Mouse (Mus musculus) limb, embryonic 12.5 days (tissue): Measurements from ENCODE around the gene Tmem104. TPM values are rescaled to one million over a fixed set of nuclear protein-coding genes. Genes with fewer than 3 reads are reported as not detected.
A peak's percentile ranks its signal among the peaks of the same experiment; 100 is the strongest.

Experiments
- ATAC-seq: fragments of 200-750 bp; cut with Nextera tagmentation; 2 replicates; pipeline ENCODE4 v1.8.0; 2017; ENCODE audit warnings: low read depth, moderate TSS enrichment; ENCODE audit not compliant: insufficient number of reproducible peaks, insufficient read depth, low FRiP score, low TSS enrichment
- H3K27ac ChIP-seq: fragments of 300-500 bp; sonication (generic); 2 replicates; pipeline ENCODE4 v1.5.1; 2016; ENCODE audit warnings: mild to moderate bottlenecking, moderate library complexity
- H3K27me3 ChIP-seq: fragments of 300-500 bp; sonication (generic); 2 replicates; pipeline ENCODE4 v1.6.1; 2016; ENCODE audit warnings: mild to moderate bottlenecking, moderate library complexity
- H3K36me3 ChIP-seq: fragments of 300-500 bp; sonication (generic); 2 replicates; pipeline ENCODE4 v1.6.1; 2016; ENCODE audit warnings: mild to moderate bottlenecking, moderate library complexity
- H3K4me1 ChIP-seq: fragments of 300-500 bp; sonication (generic); replicated peaks from 2 replicates; pipeline ENCODE4 v1.6.1; 2016
- H3K4me2 ChIP-seq: fragments of 300-500 bp; sonication (generic); 2 replicates; pipeline ENCODE4 v1.6.1; 2016; ENCODE audit warnings: mild to moderate bottlenecking, moderate library complexity
- H3K4me3 ChIP-seq: fragments of 300-500 bp; sonication (generic); replicated peaks from 2 replicates; pipeline ENCODE4 v1.5.1; 2016; ENCODE audit warnings: mild to moderate bottlenecking
- H3K9ac ChIP-seq: fragments of 300-500 bp; sonication (generic); replicated peaks from 2 replicates; pipeline ENCODE4 v1.6.1; 2016; ENCODE audit warnings: mild to moderate bottlenecking, moderate library complexity
- H3K9me3 ChIP-seq: fragments of 300-500 bp; sonication (generic); 2 replicates; pipeline ENCODE4 v1.6.1; 2016; ENCODE audit warnings: mild to moderate bottlenecking, moderate library complexity
- WGBS: fragments of 180-500 bp; shearing (Covaris S2); methylation state at CpG from one replicate; pipeline ENCODE4 v1.1.7; 2016; 5-methylcytosine and 5-hydroxymethylcytosine counted together
- polyA plus RNA-seq: library from polyadenylated mRNA; unstranded; fragments of >200 nt; fragmentation: Nextera tagmentation; extraction: Ambion mirVana; gene quantifications from 2 replicates; pipeline ENCODE4 v1.2.1, GENCODE M21; 2016

Tmem104 gene
- polyA plus RNA-seq, 1 experiment from 2014 or later: 5.8 TPM

DNA sequence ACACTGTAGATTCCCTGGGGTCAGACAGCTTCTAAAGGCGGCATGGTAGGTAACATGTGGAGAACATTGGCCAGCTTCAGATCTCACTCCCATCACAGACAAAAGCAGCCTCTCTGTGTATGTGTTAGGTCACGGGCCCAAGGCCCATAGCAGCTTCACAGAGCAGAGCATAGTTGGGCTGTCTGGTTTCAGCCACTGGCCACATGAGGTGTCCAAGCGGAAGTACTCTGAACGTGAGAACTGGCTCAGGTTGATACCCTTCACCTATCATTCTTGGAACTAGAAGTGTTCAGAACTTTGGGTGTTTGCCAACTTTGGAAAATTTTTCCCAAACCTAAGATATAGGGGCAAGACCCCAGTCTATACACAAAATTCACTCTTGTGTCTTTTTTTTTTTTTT is 17.9 kb upstream of the Tmem104 start:
- H3K4me3 ChIP-seq: no peak overlapping the region
- H3K27me3 ChIP-seq: peaks cover 44% of the 10 kb centered on the region
- H3K4me2 ChIP-seq: no peak overlapping the region
- H3K27ac ChIP-seq: no peak overlapping the region
- no peaks in the 10 kb centered on the region for H3K9me3 ChIP-seq
- no peak overlapping the region for H3K9ac ChIP-seq
- WGBS: 91% methylated on average over 4 of the region's 4 CpGs
- ATAC-seq: no peak
- peaks cover 50% of the 10 kb centered on the region for H3K4me1 ChIP-seq
- H3K36me3 ChIP-seq: no peaks in the 10 kb centered on the region

DNA sequence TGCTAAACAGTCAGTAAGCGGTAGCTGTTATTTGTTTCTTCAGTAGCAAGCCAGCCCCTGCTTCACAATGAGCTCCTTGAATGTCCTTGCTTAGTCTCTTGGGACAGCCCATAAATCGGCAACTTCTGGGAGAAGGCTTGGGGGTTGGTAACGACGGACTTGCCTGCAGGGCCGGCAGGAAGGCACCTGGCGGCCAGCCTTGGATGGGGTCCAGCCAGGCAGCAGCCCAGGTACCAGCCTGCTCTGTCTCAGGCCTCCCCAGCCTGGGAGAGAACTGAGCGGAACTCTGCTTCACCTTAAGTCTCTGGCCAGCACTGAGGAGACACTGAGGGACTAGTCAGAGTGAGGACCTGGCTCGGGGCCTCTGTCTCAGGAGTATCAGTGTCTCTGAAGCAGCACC is 16.2 kb upstream of the Tmem104 start:
- ATAC-seq: no peak
- no peak overlapping the region for H3K9ac ChIP-seq
- H3K27me3 ChIP-seq: peaks cover 38% of the 10 kb centered on the region
- no peak overlapping the region; the same call in 1 of the 2 replicates for H3K4me2 ChIP-seq
- H3K4me1 ChIP-seq: peaks cover 56% of the 10 kb centered on the region
- H3K9me3 ChIP-seq: no peaks in the 10 kb centered on the region
- H3K27ac ChIP-seq: peak overlapping the region; percentile 50; the same call in 1 of the 2 replicates
- 16% methylated on average over 8 of the region's 8 CpGs for WGBS
- no peaks in the 10 kb centered on the region for H3K36me3 ChIP-seq
- no peak overlapping the region for H3K4me3 ChIP-seq

DNA sequence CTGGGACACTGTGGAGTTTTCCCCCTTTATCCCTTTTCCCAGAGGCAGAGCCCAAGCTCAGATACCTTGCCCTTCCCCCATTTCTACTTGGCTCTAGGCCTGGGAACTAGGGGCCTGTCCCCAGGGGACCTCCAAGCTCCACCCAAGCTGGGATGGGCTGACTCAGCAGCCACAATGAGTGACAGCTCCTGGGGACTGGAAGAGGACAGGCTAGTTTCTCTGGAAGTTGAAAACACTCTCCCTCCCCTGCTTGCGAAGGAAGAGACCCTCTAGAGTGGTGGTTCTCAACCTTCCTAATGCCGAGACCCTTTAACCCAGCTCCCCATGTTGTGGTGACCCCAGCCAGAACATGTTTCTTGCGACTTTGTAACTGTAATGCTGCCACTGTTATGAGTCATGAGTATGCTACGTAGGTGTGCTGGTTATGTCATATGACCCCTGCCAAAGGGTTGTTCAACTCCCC is 14.4 kb upstream of the Tmem104 start:
- no peak overlapping the region for H3K4me3 ChIP-seq

DNA sequence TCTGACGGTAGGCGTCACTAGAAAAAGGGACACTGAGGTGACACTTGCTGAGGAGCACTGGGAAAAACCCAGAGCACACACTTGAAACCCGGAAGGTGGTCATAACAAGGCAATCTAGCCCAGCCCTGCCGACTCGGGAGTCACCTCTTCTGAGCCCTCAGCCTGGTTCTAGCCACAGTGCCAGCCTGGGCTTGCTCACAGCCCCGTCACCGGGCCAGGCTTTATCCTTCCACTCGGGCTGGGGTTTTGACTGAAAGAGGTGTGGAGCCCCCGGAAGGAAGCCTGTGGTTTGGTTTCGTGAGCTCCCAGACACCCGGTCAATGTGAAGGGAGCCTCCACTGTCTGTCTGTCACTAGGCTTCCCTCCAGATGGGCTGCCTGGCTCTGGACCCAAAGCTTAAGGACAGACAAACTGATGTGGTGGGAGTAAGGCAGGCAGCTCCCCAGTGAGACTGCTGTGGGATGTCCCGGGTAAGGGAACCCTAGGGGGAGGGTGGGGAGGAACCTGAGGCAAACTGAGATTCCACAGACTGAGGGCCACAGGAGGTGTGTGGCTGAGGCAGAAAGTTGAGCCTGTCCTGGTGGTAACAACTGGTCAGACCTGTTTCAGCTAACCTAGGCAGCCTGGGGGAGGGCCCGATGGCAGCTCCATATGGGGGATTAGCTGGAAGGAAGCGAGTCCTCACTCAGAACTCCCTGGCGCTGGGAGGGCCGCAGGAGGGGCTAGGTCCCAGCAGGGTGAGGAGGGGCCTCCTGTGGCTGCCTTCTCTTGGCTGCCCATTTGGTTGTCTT is 13.5 kb upstream of the Tmem104 start:
- ATAC-seq: no peak
- Histone ChIP-seq H3K9me3 (no peaks in the 10 kb centered on the region), H3K27ac (0 out of 2 replicates have a peak overlapping the region, but pooled peaks have one; percentile 1), H3K4me1 (peaks cover 77% of the 10 kb centered on the region), H3K36me3 (no peaks in the 10 kb centered on the region), H3K4me2 (peak overlapping the region; percentile 31; the same call in 1 of the 2 replicates), H3K4me3 (no peak overlapping the region), H3K27me3 (peaks cover 32% of the 10 kb centered on the region), H3K9ac (no peak overlapping the region; the same call in 1 of the 2 replicates)
- WGBS: 9% methylated on average over 16 of the region's 16 CpGs

More for the DNA sequence above, 14.4 kb upstream of the Tmem104 start:
- Histone ChIP-seq H3K27ac (no peak overlapping the region), H3K9ac (no peak overlapping the region), H3K4me2 (no peak overlapping the region), H3K9me3 (no peaks in the 10 kb centered on the region), H3K4me1 (peaks cover 71% of the 10 kb centered on the region), H3K36me3 (no peaks in the 10 kb centered on the region), H3K27me3 (peaks cover 32% of the 10 kb centered on the region)
- no peak for ATAC-seq
- 43% methylated on average over 4 of the region's 4 CpGs for WGBS

DNA sequence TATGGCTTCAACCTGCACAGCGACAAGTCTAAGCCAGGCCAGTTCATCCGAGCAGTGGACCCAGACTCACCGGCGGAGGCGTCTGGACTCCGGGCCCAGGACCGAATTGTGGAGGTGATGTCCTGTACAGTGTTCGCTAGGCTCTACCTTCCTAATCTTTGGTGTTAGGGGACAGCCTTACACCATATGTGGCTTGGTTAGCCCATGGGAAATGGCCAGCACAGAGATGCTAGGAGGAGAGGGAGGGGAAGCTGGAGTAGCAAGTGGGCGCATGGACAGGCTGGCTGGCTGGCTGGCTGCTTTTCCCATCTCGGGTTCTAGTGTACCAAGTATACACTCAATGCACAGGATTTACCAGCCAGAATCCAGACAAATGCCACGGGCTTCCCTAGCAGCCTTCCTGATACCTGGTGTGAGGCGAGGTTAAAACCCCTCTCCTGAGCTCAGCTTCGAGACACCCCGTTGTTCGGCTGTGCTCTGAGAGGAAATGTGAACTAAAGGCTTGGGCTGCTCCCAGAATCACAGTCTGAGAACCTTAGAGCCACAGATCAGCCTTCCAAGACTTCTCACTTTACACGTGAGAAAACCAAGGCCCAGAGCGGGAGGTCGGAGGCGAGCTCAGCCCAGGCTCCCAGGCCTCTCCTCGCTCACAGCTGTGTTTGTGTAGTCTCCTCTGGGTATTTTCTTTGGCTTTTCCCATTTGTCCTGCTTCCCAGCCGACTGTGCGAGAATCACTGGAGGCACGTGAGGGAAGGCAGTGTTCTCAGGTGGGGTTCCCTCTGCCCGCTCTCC is 10.7 kb upstream of the Tmem104 start:
- peaks cover 74% of the 10 kb centered on the region for H3K4me1 ChIP-seq
- 65% methylated on average over 24 of the region's 24 CpGs for WGBS
- no peaks in the 10 kb centered on the region for H3K36me3 ChIP-seq
- ATAC-seq: no peak
- H3K9ac ChIP-seq: no peak overlapping the region
- peaks cover 32% of the 10 kb centered on the region for H3K27me3 ChIP-seq
- H3K27ac ChIP-seq: peak overlapping the region; percentile 68
- H3K4me3 ChIP-seq: no peak overlapping the region
- H3K4me2 ChIP-seq: peak overlapping the region; percentile 11; the same call in 1 of the 2 replicates
- no peaks in the 10 kb centered on the region for H3K9me3 ChIP-seq

DNA sequence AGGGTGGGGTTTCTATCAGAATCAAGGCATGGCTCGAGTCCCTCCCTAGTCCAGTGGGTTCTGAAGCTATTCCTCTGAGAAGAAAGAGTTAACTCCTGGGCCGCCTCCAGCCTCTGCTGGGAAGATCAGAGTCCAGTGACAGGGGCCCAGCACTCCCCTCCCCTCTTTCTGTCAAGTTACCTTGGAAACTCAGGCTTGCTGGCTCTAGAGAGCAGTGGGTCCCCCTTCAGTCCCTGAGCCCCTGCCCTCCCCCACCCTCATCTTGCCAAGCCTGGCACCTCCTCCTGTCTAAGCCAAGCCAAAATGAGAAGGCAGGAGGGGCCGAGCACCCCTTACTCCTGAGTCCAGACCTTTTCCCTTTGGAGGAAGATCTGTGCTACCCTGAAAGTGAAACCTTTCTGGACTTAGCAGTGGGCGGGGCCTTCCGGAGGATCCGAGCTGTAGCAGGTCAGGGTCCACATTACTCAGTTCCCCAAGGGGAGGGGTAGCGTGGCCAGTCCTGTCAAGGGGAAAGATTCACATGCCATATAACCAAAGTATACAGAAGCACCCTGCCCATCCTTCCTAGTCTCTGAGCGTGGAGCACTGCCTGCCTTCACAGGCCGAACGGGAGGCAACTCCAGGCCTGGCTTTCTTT is 9.6 kb upstream of the Tmem104 start:
- ATAC-seq: no peak
- Histone ChIP-seq H3K9me3 (no peaks in the 10 kb centered on the region), H3K27me3 (peaks cover 24% of the 10 kb centered on the region), H3K27ac (peak overlapping the region; percentile 68; the same call in 1 of the 2 replicates), H3K4me1 (peaks cover 63% of the 10 kb centered on the region), H3K36me3 (no peaks in the 10 kb centered on the region), H3K9ac (0 out of 2 replicates have a peak overlapping the region, but pooled peaks have one; percentile 1), H3K4me3 (no peak overlapping the region), H3K4me2 (peak overlapping the region; percentile 11; the same call in 1 of the 2 replicates)
- 43% methylated on average over 10 of the region's 10 CpGs for WGBS

DNA sequence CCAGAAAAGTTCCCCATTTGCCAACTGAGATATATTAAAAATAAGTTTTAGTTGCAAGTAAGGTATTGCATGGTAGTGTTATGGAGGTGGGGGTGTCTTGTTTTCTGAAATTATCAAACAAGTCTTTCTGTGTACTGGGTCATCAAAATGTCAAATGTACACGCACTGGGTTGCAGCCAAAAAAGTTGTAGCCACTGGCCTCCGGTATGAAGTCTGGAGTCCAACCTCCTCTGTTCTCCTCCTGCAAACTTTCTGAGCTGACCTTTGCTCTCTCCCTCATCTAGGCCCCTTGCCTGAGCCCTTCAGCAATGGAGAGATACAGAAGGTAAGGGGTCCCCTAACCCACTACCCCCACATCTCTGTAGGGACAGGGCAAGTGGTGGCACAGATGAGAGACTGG is 8.5 kb upstream of the Tmem104 start:
- Histone ChIP-seq H3K27ac (no peak overlapping the region), H3K9ac (no peak overlapping the region), H3K27me3 (peaks cover 17% of the 10 kb centered on the region; the same call in 1 of the 2 replicates), H3K4me2 (no peak overlapping the region), H3K4me3 (no peak overlapping the region), H3K36me3 (no peaks in the 10 kb centered on the region), H3K4me1 (peaks cover 52% of the 10 kb centered on the region), H3K9me3 (no peaks in the 10 kb centered on the region)
- WGBS: 81% methylated on average over 2 of the region's 2 CpGs
- ATAC-seq: no peak

DNA sequence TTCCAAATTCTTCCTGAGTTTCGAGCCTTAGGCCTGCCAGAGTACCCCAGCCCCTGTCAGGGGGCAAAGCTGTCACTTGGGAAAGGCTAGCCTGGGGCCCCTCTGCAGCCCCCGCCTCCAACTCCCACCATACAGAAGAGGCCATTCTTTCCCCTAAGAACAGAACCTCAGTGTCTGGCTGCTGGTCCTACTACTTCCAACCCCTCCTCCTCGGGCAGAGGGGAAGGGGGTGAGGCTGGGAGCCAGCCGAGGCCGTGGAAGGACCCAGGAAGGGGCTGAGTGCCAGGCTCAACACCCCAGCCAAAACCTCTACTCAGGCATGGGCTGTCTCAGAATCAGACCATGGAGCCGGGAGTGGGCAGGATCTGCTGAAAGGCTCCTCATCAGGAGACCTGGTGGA is 8.1 kb upstream of the Tmem104 start:
- H3K27ac ChIP-seq: no peak overlapping the region
- no peaks in the 10 kb centered on the region for H3K36me3 ChIP-seq
- H3K4me1 ChIP-seq: peaks cover 48% of the 10 kb centered on the region
- no peaks in the 10 kb centered on the region for H3K9me3 ChIP-seq
- H3K4me2 ChIP-seq: no peak overlapping the region
- WGBS: 66% methylated on average over 6 of the region's 6 CpGs
- H3K9ac ChIP-seq: no peak overlapping the region
- ATAC-seq: no peak
- H3K27me3 ChIP-seq: peaks cover 13% of the 10 kb centered on the region; the same call in 1 of the 2 replicates
- H3K4me3 ChIP-seq: no peak overlapping the region

DNA sequence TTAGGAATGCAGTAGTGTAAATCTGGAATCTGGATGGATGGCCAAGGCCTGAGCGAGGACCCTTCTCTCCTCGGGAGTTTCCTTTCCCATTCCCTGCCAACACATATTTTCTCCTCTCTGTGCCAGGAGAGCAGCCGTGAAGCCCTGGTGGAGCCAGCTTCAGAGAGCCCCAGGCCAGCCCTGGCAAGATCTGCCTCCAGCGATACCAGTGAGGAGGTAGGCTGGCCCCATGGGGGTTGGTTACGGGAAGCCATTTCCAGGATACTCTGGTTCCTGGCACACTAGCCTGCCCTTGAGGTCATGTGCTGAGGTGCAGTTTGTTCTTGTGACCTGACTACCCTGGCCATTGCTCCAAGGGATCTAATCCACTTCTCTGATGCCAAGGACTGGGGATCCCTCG is 7.4 kb upstream of the Tmem104 start:
- peaks cover 41% of the 10 kb centered on the region for H3K4me1 ChIP-seq
- 79% methylated on average over 6 of the region's 6 CpGs for WGBS
- H3K4me3 ChIP-seq: no peak overlapping the region
- no peak overlapping the region for H3K4me2 ChIP-seq
- peaks cover 6% of the 10 kb centered on the region; the same call in 1 of the 2 replicates for H3K27me3 ChIP-seq
- no peak overlapping the region for H3K27ac ChIP-seq
- H3K9me3 ChIP-seq: no peaks in the 10 kb centered on the region
- ATAC-seq: no peak
- no peaks in the 10 kb centered on the region for H3K36me3 ChIP-seq
- no peak overlapping the region for H3K9ac ChIP-seq

DNA sequence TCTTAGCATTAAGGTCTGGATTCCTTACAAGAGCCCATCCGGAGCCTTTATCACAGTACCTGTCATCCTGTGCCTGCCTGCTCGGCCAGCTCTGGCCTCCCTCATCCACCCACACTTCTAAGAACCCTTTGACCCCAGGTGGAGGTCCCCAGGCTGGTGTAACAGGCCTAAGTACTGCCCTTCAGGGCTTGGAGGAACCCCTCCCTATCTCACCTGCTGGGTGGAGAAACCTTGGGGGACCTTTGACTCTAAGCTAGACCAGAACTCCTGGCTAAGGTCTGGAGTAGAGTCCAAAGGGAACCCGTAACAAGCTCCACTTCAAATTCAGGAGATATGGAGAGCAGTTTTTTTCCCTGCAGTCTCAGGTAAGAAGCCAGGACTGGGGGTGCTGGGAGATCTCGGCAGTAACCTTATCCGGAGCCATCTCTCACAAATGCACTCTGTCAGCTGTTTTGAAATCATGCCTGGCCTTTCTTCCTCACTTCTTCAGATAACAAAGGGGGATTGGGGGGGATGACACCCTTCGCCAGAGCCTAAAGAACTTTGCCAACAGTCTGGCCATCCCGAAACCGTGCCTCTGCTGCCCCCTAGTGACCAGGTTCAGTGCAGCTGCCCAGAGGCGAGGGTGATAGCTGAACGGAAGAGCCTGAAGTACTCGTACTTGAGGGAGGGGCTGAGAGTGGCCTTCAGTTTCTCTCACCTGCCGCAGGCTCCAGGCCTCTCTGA is 5.2 kb upstream of the Tmem104 start:
- no peak overlapping the region for H3K27ac ChIP-seq
- peaks cover 28% of the 10 kb centered on the region for H3K4me1 ChIP-seq
- ATAC-seq: no peak
- H3K9ac ChIP-seq: no peak overlapping the region
- H3K4me3 ChIP-seq: no peak overlapping the region
- H3K27me3 ChIP-seq: no peaks in the 10 kb centered on the region
- no peak overlapping the region for H3K4me2 ChIP-seq
- H3K36me3 ChIP-seq: no peaks in the 10 kb centered on the region
- WGBS: 23% methylated on average over 12 of the region's 12 CpGs
- H3K9me3 ChIP-seq: no peaks in the 10 kb centered on the region
